ENCODE assay signal across 8 mouse cellular contexts in the genomic region with DNA sequence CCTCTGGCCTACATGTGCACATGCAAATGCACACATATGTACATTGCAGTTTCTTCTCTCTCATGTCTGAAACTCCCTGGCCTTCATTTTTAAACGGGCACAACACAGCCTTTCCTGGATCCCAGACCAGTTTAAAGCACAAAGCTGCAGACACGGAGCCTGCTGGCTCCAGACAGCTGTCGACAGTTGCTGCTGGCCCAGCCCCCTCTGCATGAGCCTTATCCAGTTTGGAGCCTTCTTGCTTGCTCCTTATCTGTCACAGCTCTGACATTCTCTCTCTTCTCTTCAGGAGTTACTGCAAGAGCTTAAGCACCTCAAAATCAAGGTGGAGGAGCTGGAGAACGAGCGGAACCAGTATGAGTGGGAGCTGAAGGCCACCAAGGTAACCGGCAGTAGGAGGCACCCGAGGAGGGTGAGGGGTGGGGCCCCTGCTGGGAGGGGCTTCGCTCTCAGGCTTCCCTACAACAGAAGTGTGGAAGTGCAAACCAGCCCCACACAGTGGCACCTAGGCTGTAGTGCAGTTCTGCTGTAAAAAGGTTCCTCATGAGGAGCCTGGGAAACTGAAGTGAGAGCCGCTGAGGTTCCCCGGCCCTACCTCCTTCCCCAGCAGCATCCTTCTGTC. TPM values are rescaled to one million over a fixed set of nuclear protein-coding genes. Genes with fewer than 3 reads are reported as not detected.
DNase-seq lines count a peak whose midpoint lies in the region; ATAC-seq lines count a peak whose summit lies in the region.

No protein-coding gene starts in this region.

- H3K9me3 ChIP-seq in hindbrain, embryonic 15.5 days, result no peaks in the 10 kb centered on the region

- no peaks in the 10 kb centered on the region for H3K36me3 ChIP-seq in hindbrain, embryonic 15.5 days

- DNase-seq in Muller cell, postnatal 12 days (ENCODE audit: inconsistent ontology term), result peak; percentile 71
- DNase-seq in cerebellum, postnatal 10 days, result peak; percentile 68 to 75
- peak; percentile 54 to 78 for DNase-seq in frontal cortex, postnatal 36 days (ENCODE audit: low spot score in 2 of 2)
- peak; percentile 18 to 53 for DNase-seq in layer of hippocampus, postnatal 25 days (ENCODE audit: extremely low spot score in 1 of 2, low spot score in 1 of 2)
- DNase-seq in lung, postnatal 10 days, result peak; percentile 92
- peak; percentile 80 for DNase-seq in ovary, postnatal 36 days (ENCODE audit: low spot score)
- peak; percentile 85 to 89 for DNase-seq in thymus, postnatal 10 days (ENCODE audit: low spot score in 2 of 2)

- H3K4me3 ChIP-seq in hindbrain, embryonic 15.5 days, result peak overlapping the region; percentile 27

- no peaks in the 10 kb centered on the region for H3K27me3 ChIP-seq in hindbrain, embryonic 15.5 days

- WGBS in hindbrain, embryonic 15.5 days, result 2% methylated on average over 10 of the region's 10 CpGs

- peak overlapping the region; percentile 53 for H3K4me2 ChIP-seq in hindbrain, embryonic 15.5 days

- no peak overlapping the region for H3K27ac ChIP-seq in hindbrain, embryonic 15.5 days (replicated peaks)

- no peak overlapping the region for H3K9ac ChIP-seq in hindbrain, embryonic 15.5 days

- peak; percentile 93 for ATAC-seq in hindbrain, embryonic 15.5 days (ENCODE audit: low FRiP score, low read depth)

- H3K4me1 ChIP-seq in hindbrain, embryonic 15.5 days (replicated peaks), result peaks cover 9% of the 10 kb centered on the region

RNA-seq across cellular contexts. Expression of a gene that starts 49.2 kb away (rescaled TPM):
- polyA plus RNA-seq in hindbrain, embryonic 15.5 days (2015; fragmentation: Nextera tagmentation; extraction: Ambion mirVana), result 0.13 TPM in 2 replicates
- total RNA-seq in layer of hippocampus, postnatal 25 days (2021), result not detected

Comparison
In these comparisons a context has a peak if more than half of its experiments do, and no peak if none do; other contexts are left out.
1. DNase-seq: peak in every context shown above with its lines; median percentile 92 in lung, postnatal 10 days; 87 in thymus, postnatal 10 days; 80 in ovary, postnatal 36 days; 72 in cerebellum, postnatal 10 days; 71 in Muller cell, postnatal 12 days; 66 in frontal cortex, postnatal 36 days; 36 in layer of hippocampus, postnatal 25 days.